Mouse (Mus musculus) gastrocnemius, postnatal 25 days (tissue): Measurements from ENCODE around the gene Crmp1. TPM values are rescaled to one million over a fixed set of nuclear protein-coding genes. Genes with fewer than 3 reads are reported as not detected.

ENCODE experiments used
- DNase-seq: peaks from one replicate; pipeline ENCODE4 v3.0.0; 2022
- long read RNA-seq, 2 experiments: library from polyadenylated mRNA; stranded (forward); transcript quantifications; one replicate each; pipeline ENCODE4 v2.0.0; 2021
- total RNA-seq, 2 experiments: library from RNA; stranded (reverse); gene quantifications; 1 replicate in 1 of 2; 2 replicates in 1 of 2; pipeline ENCODE4 v1.2.3; 2021

Gene Crmp1
- total RNA-seq = under 1 TPM in 1 of 2 experiments, not detected in 1; 0.19 TPM
- long read RNA-seq, experiment 1 = 0 reads
- long read RNA-seq, experiment 2 = 0 reads

DNA sequence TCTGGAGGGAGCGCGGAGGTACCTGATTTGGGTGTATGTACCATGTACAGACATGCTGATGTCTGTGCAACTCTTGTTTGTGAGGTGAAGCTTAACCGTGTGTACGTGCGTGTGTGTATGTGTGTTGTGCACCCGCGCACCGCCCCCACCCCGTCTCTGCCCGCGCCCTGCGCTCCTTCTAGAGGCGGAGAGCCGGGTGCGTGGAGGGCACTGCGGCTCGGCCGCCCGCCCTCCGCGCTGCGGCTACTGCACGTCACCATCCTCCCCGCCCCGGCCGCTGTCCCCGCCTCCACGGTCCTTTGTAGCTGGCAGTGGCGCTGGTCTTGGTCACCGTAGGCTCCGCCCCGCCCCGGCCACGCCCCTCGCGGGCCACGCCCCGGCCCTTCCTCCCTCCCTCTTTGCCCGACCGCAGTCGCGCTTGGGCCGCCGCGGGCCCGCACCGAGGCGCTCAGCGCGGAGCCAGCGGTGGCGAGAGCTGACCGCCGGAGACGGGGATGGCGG lies at the start of gene Crmp1:
Gene Crmp1 (plus strand): TSS at position 290 of the 501 bp plus-strand sequence.
- DNase-seq = no peak

DNA sequence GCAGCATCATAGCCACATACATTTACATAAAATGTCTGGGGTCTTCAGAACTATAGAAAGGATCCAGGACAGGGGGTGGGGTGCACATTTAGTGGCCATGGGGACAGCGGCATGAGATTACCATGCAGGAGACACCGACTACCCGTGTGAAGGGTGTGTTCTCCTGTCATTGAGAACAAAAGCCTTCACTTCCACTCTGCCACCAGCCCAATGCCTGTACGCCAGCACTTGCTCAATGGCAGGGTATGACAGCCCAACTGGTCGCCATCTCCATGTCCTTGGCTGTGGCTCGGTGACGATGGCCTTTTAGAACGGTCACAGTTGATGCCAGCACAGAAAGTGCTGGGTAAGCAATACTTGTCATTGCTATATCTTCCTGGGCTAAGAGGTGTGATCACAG lies 45.5 kb upstream of the Crmp1 start:
- DNase-seq = no peak

DNA sequence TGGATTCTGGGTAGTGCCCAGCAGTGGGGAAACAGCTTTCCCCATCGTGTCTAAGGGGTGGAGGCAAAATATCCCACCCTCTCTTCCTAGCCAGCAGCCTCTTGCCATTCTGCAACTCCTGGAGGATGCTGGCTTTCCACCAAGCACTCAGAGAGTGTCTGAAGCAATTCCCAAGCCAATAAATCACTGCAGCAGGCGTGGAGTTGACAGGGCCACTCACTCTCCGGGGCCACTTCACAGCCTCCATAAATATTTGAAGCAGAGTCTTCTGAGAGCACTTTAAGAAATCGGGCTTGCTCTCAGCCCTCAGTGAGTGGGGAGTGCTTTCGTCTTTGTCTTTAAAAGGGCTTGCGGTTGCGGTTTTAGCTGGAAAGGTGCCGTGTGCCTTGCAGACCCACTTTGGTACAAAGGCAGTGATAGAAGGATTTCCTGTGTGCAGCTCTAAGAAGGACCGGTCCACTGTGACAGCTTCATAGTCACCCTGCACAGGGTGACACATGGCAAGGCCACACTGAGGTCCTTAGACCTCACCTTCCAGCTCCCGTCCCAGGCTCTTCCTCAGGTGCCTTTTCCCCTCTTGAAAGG lies 45.0 kb upstream of the Crmp1 start:
- DNase-seq = no peak

DNA sequence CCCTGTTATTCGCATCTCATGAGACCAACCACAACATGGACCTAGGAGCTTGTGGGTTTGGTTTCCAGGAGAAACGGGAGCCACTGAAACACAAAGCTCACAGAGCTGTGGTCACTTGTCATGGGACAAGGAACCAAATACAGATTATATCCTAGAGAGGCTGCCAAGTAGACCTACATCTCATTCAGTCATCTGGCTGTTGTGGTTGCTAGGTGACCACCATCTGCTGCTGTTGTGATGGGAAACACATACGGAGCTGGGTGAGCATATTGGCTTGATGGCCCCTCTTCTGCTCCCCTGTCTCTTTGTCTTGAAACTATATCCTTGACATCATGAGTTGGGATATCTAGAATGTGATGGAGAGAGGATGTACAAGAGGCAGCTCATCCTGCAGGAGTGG lies 44.3 kb upstream of the Crmp1 start:
- DNase-seq = no peak

DNA sequence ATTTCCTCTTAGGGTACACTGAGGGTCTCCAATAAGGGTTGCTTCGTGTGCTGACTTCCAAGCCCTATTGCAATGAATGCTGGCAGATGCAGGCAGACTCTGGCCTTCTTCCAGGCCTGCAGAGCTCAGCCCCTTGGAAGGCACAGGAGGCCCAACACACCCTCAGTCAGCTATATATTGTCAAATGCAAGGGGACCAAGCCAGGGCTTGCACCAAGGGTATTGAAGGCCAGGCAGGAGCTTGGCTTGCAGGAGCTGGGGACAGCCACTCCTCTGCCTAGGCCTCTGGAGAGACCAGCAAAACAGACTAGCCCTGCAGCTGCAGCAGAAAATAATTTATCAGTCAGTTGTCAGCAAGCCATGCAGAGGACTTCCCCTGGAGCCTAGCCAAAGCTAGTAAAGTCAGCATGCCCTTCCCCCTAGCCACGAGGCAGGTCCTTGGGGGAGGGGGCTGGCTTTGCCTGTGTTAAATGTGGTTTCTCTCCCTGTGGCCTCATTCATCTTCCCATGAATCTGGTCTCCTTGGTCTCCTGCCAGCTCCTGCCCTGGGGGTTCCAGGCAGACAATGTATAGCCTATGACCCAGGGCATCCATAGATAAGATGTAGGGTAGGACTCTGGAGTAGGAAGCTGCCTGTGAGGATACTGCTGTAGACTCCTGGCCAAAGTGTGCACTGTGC lies 43.6 kb upstream of the Crmp1 start:
- no peak for DNase-seq

DNA sequence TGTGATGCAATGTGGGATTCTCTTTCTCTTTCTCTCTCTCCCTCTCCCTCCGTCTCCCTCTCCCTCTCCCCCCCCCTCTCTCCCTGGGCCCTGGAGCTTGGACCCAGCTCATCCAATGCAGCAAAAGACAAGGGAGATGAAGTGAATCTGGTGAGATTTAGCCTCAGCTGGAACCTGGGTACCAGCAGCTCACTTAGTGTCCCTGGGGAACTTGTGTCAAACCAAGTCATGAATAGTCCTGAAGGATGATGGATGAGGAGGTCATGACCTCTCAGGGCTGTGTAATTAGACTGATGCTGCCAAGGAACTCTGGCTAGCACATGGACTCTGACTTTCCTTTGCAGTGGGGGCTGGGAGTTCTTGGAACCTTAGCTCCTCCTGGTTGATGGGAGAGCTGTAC lies 39.5 kb upstream of the Crmp1 start:
- DNase-seq = no peak

DNA sequence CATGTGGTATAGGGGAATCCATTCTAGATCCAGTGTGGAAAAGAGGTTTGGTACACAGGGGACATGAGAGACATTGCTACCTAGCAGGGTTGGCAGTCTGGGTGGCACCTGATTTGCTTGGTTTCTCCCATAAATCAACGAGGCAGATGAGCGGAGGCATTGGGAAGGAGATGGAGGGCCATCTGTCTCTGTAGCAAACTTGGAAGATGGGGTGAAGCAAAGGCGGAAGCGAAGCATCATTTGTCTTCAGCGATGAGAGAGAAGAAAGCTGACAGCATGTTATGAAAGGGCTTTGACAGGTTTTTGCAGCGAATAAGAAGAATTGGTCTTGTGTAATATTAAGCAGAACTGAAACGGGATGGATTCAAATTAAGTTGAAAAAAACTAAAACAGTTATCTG lies 36.9 kb upstream of the Crmp1 start:
- DNase-seq = no peak

DNA sequence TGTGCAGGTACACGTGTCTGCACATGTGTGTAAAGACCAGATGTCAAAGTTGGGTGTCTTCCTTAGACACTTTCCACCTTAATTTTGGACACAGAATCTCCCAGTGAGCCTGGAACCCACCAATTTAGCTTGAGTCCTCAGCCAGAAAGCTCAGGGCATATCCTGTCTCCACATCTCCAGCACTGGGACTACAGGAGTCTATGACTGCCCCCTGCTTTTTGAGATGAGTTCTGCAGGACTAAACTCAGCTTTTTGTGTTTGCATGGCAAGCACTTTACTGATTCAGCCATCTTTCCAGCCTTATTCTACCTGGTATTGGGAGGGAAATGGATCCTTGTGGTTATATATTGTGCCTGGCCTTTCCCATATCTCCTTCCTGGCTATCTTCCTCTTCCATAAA lies 36.3 kb upstream of the Crmp1 start:
- DNase-seq = no peak

DNA sequence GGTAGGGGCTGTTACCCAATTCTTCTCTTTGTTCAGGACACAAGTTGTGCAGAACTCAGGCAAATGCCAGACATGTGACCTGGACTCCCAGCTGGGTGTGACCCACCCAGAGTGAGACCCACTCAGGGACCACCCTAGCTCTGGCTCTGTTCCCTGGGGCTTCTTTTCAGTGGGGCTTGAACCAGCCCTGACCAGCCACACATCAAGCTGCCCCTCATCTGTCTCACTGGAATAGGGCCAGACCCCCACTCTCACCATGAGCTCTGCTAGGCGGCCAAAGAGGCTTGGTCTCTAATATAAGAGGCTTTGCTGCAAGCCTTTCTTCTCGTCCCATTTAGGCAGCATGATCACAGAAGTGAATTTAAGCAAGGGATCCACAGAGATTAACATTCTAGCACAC lies 35.4 kb upstream of the Crmp1 start:
- no peak for DNase-seq

DNA sequence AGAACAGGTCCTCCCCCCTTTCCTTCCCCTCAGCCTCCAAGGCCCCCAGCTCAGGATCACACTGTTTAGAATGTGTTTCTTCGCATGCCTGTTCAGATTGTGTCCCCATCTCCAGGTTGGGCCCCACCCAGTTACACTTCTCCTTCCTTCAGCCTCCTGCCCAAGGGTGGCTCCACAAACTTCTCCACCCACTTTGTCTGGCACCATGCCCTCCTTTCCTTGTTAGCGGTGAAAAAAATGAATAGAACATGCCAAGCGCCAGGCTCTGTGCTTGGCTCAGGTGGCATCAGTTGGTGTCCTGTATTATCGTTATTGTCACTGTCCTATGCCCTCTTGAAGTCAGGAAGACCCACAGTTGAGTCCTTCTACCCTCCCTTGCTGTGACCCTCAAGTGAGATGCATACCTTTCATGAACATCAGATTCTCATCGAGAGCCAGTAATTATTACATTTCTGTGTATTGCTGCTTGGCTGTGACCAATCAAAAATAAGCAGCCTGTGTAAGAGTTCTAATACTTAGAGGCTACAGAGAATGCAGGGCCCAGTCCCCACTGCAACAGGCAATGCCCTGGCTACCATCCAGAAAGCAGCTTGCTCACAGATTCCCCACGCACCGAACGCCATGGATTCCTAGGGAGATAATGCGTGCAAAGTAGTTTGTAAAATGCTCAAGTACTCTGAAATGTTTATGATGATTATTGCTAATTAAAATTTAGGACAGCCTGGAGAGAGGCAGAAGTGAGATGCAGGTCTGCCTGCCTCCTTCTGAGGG lies 28.6 kb upstream of the Crmp1 start:
- no peak for DNase-seq

DNA sequence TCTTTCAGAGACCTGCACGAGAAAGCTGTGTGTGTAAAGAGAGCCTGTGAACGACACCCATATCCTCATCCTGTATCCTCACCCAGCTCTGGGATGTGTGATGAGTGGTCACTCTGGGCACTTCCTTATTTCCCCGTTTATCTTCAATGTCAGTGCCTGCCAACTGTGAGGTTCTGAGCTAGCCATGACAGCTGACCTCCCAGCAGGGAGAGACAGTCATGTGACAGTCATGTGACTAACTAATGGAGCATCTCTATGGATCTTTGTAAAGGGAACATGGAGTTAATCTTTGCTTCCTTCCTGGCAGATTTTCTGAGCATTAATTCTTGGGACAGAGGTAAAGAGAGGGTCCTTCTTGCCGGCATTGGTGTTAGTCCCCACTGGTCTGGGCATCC lies 28.0 kb upstream of the Crmp1 start:
- no peak for DNase-seq

DNA sequence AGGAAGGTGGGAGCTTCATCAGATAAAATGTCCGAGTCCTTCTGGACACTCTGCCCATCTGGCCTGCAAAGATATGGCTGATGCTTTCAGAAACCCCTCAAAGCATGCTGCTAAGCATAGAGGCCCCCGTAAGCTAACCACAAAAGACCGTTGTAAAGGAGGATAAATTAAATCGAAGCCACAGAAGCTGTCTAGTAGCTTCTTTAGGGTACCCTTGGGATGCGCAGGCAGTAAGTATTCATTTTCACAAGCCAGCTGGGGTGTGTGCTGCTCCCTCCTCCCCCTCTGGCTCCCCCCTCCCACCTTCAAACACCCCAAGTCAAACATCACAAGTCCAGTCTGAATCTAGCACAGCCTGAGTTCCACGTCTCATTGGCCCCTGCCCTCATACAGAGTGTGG lies 27.1 kb upstream of the Crmp1 start:
- DNase-seq = no peak

DNA sequence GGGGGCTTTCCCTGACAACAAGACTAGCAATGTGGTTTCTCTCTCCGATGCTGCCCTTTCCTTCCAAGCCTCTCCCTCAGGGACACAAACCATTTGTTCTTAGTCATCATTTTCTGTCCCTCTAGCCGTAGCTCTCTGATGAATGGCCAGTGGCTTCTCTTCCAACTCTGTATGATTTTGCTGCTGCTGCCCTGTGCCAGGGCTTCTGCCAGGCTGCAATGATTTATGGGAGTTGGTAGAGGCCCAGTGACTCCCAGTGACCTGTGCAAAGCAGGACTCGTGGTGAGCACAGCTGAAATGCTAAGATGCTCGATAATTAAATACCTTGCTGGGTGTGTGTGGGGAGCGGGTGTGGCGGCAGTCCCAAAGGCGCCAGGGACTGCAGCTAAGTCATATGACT lies 26.5 kb upstream of the Crmp1 start:
- DNase-seq = no peak

DNA sequence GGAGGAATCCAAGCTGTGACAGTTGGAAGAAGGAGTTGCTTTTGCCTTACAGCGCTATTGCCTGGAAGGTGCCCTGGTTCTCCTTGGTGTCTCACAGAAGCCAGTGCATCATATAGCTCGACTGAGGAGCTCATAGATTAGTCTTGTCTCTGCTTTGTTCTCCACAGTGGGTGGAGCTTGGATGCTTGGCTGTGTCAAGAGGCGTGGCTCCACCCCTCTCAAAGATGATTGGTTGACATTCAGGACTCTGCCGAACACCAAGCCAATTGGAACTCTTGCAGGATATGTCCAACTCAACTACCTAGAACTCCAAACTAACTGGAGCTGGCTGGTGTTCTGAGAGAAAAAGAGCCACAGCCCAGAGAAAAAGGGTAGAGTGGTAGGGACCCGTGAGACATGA lies 22.1 kb upstream of the Crmp1 start:
- DNase-seq = no peak

DNA sequence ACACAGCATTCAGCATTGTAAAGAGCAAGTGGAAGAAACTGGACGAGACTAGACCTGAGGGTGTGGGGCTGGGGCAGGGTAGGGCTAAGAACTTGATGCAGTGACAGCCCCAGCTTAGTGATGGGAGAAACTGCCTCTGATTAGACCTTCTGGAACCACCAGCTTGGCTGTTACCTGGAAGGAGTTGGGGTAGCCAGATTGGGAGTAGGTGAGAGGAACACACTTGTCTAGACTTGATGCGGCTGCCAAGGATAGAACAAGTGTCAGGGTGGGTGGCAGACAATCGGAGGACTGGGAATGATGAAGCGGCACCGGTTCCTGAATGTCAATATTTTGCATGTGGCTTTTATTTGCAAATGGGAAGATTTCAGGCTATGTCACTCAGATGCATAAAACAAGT lies 21.2 kb upstream of the Crmp1 start:
- DNase-seq = no peak

DNA sequence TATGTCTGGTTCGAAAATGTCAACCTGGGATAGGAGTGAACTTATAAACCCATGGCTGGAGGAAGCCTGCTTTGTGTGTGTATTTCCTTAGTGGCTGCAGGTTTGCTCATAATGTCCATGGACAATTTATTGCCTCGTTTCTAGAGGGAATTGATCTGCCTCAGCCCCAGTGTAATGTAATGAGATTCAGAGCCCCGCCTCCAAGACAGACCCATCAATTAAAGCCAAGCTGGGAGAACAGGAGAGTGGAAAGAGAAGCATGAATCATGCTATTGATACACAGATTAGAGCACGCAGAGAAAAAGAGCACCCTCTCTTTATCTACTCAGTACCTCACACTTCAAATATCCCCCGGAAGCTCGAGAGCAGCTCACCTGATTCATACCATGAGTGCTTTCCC lies 20.2 kb upstream of the Crmp1 start:
- no peak for DNase-seq

DNA sequence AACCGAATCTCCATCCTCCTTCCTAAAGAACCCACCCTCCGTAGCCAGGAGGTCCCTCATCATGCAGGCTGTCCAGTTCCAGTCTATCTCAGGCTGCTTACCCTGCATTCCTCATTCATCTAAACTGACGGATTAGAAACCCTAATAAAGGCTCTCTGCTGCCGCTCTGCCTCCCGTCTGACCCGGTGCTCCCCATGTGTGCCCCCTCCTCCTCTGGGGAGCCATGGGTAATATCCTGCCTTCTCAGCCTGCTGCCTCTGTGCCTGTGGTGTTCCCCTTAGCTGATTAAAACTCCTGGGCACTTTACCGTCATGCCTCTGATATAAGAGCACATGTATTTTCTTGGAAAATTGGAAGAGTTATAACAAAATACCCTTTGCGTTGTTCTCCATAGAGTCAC lies 19.4 kb upstream of the Crmp1 start:
- DNase-seq = no peak

DNA sequence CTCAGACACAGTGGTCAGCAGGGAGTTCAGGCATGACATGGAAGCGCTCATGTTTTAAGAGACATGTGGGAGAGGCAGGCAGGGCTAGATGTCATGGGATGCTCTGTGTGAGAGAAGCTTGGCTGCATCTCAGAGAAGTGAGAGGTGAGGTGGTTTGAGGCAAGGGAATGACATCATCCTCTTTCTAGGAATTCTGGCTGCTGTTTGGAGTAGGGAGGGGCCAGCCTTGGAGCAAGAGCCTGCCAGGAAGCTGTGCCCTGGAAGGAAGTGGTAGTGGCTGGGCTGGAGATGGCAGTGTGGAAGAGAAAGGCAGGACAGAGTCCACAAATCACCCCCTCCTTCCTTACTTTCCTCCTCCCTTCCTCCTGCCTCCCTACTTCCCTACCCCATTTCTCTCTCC lies 16.0 kb upstream of the Crmp1 start:
- no peak for DNase-seq

DNA sequence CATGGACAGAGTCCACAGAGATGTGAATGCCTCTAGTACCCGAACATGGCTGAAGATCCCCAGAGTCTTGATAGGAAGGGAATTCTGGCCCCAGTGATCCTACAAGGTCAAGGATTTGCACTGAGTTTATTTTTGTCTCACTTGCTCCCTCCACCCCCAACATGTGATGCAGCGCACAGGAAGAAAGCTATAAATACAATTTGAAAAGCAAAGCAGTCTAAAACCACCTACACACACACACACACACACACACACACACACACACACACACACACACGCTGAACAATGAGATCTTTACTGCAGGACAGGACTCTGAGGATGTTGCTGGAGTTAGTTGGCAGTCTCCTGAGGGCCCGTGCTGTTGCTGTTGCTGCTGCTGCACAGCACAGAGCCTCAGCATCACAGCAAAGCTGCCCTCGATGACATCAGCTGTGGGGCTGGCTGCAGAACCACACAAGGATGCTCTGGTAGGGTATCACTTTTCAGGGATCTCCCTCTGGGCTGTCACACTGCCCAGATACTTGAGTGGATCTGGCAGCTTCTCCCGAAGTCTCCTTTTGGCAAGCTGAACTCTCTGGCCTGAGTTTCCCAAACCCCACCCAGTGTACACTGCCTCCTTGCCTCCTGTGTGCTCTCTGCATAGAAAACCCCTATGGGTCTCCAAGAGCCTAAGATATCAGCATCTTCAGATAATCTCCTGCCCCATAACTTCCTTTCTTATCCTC lies 13.6 kb upstream of the Crmp1 start:
- DNase-seq = no peak

DNA sequence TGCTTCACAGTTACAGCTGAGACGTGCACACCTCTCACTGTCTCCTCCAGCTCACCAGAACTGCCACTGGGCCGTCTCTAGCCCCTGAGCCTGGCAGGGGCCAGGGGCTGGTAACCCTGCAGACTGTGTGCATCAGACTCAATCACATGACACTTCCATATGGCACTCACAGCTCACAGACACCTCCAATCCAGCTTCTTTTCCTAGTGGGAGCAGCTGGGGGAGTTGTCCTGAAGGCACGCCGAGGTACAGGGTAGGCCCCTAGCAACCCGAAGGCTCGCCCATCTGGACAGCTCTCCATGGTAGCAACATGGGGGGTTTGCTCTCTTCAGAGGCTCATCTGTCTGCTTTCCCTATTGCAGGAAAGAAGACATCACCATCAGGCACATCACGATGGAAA lies 12.8 kb upstream of the Crmp1 start:
- DNase-seq = no peak

DNA sequence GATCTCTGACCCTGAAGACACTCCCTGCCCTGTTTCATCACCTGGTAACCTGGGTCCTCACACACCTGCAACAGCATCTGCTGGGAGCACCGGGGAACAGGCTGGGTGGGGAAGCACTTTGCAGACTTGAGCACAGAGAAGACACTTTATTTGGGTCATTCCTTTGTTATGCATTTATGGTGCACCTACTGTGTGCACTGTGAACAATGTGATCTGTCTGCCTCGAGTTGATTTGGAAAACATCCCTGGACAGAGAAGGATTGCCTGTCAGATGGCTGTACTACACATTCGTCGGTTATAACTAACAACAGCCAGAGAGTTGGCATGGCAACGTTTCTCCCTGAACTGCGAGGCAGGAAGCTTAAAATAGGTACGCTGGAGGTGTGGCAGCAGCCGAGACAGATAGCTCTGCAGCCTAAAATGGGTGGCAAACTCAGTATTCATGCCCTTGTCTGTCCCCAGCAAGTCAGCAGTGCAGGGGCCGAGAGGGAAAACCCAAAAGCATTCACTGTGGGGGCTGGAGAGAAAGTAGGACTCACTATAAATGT lies 8.7 kb upstream of the Crmp1 start:
- DNase-seq = no peak

DNA sequence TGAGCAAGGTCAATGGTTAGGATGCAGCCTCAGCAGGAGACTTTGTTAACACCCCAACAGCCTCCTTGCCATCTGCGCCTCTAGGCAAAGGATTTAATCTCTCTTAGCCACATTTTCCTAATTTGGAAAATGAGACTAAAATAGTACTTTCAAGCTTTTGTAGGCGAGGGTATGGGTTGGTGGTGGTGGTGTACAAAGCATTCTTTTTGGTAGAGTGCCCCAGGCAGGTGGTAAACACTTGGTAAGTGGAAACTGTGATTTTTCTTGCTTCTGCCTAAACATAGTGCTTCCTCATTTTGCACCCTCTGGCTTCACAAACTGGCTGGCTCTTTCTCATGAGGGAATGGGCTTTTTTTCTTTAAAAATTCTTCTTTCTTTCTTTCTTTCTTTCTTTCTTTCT lies 3.1 kb upstream of the Crmp1 start:
- no peak for DNase-seq

DNA sequence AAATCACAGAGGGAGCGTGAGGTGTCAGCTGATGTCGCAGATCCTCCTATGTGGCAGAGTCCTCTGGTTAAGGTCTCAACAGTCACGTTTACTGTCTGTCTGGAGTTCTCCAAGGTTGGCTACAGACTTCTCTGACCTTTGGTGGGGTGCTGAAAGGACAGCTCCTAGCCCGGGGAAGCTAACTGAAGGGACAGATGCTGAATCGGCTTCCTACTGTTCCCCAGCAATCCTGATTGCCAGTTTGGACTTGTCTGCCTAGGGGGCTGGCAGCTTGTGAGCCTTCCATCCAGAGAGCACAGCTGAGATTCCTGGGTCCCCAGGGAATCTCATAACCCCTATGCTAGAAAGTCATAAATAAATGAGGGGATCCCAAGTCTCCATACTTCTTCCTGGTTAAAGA lies 1.2 kb upstream of the Crmp1 start:
- no peak for DNase-seq
